Mouse (Mus musculus): Measurements from ENCODE around the gene Paox. TPM values are rescaled to one million over a fixed set of nuclear protein-coding genes. Genes with fewer than 3 reads are reported as not detected.

The Paox gene
- polyA plus RNA-seq (2014; fragmentation: Nextera tagmentation; extraction: Ambion mirVana), result 19.0 and 21.7 TPM in 2 replicates

DNA sequence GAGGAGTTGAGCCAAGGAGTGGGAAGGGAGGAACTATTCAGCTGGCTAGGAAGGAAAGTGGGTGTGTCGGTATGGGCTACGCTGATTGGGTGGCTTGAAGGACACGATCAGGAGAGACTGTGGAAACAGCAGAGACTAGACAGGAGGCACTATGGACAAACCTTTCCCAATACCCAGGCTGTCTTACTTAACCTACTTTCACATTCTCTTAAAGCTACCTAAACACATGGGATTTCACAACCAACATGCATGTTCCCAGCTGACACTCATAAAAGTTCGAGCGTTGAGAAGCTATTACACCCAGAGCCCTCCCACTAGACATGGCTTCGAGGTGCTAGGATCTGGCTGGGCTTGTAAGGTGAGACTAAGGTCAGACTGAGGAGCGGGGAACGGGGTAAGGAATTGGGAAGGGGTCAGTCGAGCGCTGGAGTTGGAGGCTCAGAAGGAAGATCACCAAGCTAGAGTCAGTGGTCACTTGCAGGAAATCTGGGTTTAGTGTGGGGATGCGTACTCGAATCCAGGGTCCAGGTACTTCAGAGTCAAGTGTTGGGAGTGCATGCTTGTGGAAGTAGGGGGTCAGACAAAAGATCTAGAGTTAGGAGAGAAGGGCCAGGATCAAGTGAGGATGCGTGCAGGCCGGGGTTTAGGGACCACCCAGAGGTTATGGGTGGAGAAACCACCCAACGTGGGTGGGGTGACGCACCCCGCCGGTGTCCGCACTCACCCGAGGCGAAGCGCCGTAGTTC lies at the start of gene Paox:
Paox (plus strand) TSS at position 217 of the 746 bp plus-strand sequence.
- no peaks in the 10 kb centered on the region for H3K9me3 ChIP-seq (replicated peaks; ENCODE audit: control insufficient read depth, low read length)
- WGBS, result 3% methylated on average over 23 of the region's 23 CpGs
- peak; percentile 61; the same call in 1 of the 2 replicates for ATAC-seq (replicated peaks; ENCODE audit: insufficient number of reproducible peaks, low FRiP score, low TSS enrichment, low read depth)

GRCm38 (mm10) chr7:140067397-140067796 lies 48.2 kb upstream of the Paox start:
- DNase-seq (ENCODE audit: low spot score), result no peak

More for the DNA sequence above, at the start of gene Paox:
- H3K4me1 ChIP-seq (ENCODE audit: control insufficient read depth, insufficient read depth, low read length), result no peaks in the 10 kb centered on the region
- peak within 1 kb of the TSS; percentile 36 for H3K27ac ChIP-seq (replicated peaks; ENCODE audit: low read depth, low read length)
- peak within 1 kb of the TSS; percentile 74 for H3K9ac ChIP-seq (replicated peaks; ENCODE audit: low read length)
- peaks cover 2% of the 10 kb centered on the region; the same call in 1 of the 2 replicates for H3K36me3 ChIP-seq (replicated peaks; ENCODE audit: control insufficient read depth, insufficient read depth, low read depth, low read length)
- DNase-seq (ENCODE audit: low spot score), result peak; percentile 59
- H3K4me2 ChIP-seq (ENCODE audit: low read depth, low read length), result peak within 1 kb of the TSS; percentile 67
- peak within 1 kb of the TSS; percentile 57 for H3K4me3 ChIP-seq (ENCODE audit: low read depth, low read length)
- H3K27me3 ChIP-seq (ENCODE audit: control insufficient read depth, insufficient read depth, low read length), result no peaks in the 10 kb centered on the region

GRCm38 (mm10) chr7:140070042-140070711 lies 45.4 kb upstream of the Paox start:
- H3K27ac ChIP-seq (replicated peaks; ENCODE audit: low read depth, low read length), result no peak overlapping the region
- peak overlapping the region; percentile 3; the same call in 1 of the 2 replicates for H3K4me3 ChIP-seq (ENCODE audit: low read depth, low read length)
- H3K36me3 ChIP-seq (replicated peaks; ENCODE audit: control insufficient read depth, insufficient read depth, low read depth, low read length), result no peaks in the 10 kb centered on the region
- no peak for DNase-seq (ENCODE audit: low spot score)
- no peaks in the 10 kb centered on the region for H3K4me1 ChIP-seq (ENCODE audit: control insufficient read depth, insufficient read depth, low read length)
- H3K4me2 ChIP-seq (ENCODE audit: low read depth, low read length), result peak overlapping the region; percentile 28
- 34% methylated on average over 38 of the region's 39 CpGs for WGBS
- peak; percentile 18; the same call in 1 of the 2 replicates for ATAC-seq (replicated peaks; ENCODE audit: insufficient number of reproducible peaks, low FRiP score, low TSS enrichment, low read depth)
- H3K9me3 ChIP-seq (replicated peaks; ENCODE audit: control insufficient read depth, low read length), result no peaks in the 10 kb centered on the region
- no peaks in the 10 kb centered on the region for H3K27me3 ChIP-seq (ENCODE audit: control insufficient read depth, insufficient read depth, low read length)
- H3K9ac ChIP-seq (replicated peaks; ENCODE audit: low read length), result peak overlapping the region; percentile 48

More at GRCm38 (mm10) chr7:140067397-140067796, 48.2 kb upstream of the Paox start:
- Histone ChIP-seq H3K27ac (replicated peaks; ENCODE audit: low read depth, low read length) (no peak overlapping the region), H3K9ac (replicated peaks; ENCODE audit: low read length) (no peak overlapping the region), H3K27me3 (ENCODE audit: control insufficient read depth, insufficient read depth, low read length) (peaks cover 5% of the 10 kb centered on the region; the same call in 1 of the 2 replicates), H3K9me3 (replicated peaks; ENCODE audit: control insufficient read depth, low read length) (no peaks in the 10 kb centered on the region), H3K4me3 (ENCODE audit: low read depth, low read length) (no peak overlapping the region), H3K36me3 (replicated peaks; ENCODE audit: control insufficient read depth, insufficient read depth, low read depth, low read length) (no peaks in the 10 kb centered on the region), H3K4me2 (ENCODE audit: low read depth, low read length) (no peak overlapping the region), H3K4me1 (ENCODE audit: control insufficient read depth, insufficient read depth, low read length) (no peaks in the 10 kb centered on the region)
- no peak for ATAC-seq (replicated peaks; ENCODE audit: insufficient number of reproducible peaks, low FRiP score, low TSS enrichment, low read depth)
- WGBS, result 68% methylated on average over 6 of the region's 6 CpGs

GRCm38 (mm10) chr7:140077698-140078097 lies 37.9 kb upstream of the Paox start:
- no peak for ATAC-seq (replicated peaks; ENCODE audit: insufficient number of reproducible peaks, low FRiP score, low TSS enrichment, low read depth)

DNA sequence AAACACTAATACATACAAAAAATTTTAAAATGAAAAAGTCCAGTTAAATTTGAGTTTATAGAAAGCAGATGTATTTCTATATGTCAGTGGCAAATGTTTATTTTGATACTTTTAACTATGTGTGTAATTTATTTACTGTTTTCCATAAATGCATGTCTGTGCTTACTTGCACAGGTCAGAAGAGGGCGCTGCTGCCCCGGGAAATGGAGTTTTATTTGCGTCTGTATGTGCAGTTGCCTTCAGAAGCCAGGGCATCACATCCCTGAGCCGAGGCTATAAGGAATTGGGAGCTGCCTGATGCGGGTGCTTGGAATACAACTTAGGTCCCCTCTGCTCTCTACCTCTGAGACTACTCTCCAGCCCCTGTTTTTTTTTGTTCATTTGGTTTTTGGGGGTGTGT lies 36.9 kb upstream of the Paox start:
- Histone ChIP-seq H3K4me1 (ENCODE audit: control insufficient read depth, insufficient read depth, low read length) (0 out of 2 replicates have a peak, but pooled peaks cover 3% of the 10 kb centered on the region), H3K9me3 (replicated peaks; ENCODE audit: control insufficient read depth, low read length) (no peaks in the 10 kb centered on the region), H3K27ac (replicated peaks; ENCODE audit: low read depth, low read length) (no peak overlapping the region), H3K36me3 (replicated peaks; ENCODE audit: control insufficient read depth, insufficient read depth, low read depth, low read length) (no peaks in the 10 kb centered on the region), H3K4me3 (ENCODE audit: low read depth, low read length) (no peak overlapping the region), H3K4me2 (ENCODE audit: low read depth, low read length) (no peak overlapping the region), H3K27me3 (ENCODE audit: control insufficient read depth, insufficient read depth, low read length) (peaks cover 24% of the 10 kb centered on the region), H3K9ac (replicated peaks; ENCODE audit: low read length) (no peak overlapping the region)
- peak; percentile 84 for DNase-seq (ENCODE audit: low spot score)
- ATAC-seq (replicated peaks; ENCODE audit: insufficient number of reproducible peaks, low FRiP score, low TSS enrichment, low read depth), result no peak
- 7% methylated on average over 5 of the region's 5 CpGs for WGBS

More at GRCm38 (mm10) chr7:140077698-140078097, 37.9 kb upstream of the Paox start:
- peaks cover 24% of the 10 kb centered on the region for H3K27me3 ChIP-seq (ENCODE audit: control insufficient read depth, insufficient read depth, low read length)
- no peaks in the 10 kb centered on the region for H3K36me3 ChIP-seq (replicated peaks; ENCODE audit: control insufficient read depth, insufficient read depth, low read depth, low read length)
- no peaks in the 10 kb centered on the region for H3K9me3 ChIP-seq (replicated peaks; ENCODE audit: control insufficient read depth, low read length)
- no peak overlapping the region for H3K4me2 ChIP-seq (ENCODE audit: low read depth, low read length)
- H3K4me1 ChIP-seq (ENCODE audit: control insufficient read depth, insufficient read depth, low read length), result 0 out of 2 replicates have a peak, but pooled peaks cover 3% of the 10 kb centered on the region
- H3K4me3 ChIP-seq (ENCODE audit: low read depth, low read length), result no peak overlapping the region
- DNase-seq (ENCODE audit: low spot score), result no peak
- no peak overlapping the region for H3K27ac ChIP-seq (replicated peaks; ENCODE audit: low read depth, low read length)
- 82% methylated on average over 6 of the region's 6 CpGs for WGBS
- no peak overlapping the region for H3K9ac ChIP-seq (replicated peaks; ENCODE audit: low read length)

DNA sequence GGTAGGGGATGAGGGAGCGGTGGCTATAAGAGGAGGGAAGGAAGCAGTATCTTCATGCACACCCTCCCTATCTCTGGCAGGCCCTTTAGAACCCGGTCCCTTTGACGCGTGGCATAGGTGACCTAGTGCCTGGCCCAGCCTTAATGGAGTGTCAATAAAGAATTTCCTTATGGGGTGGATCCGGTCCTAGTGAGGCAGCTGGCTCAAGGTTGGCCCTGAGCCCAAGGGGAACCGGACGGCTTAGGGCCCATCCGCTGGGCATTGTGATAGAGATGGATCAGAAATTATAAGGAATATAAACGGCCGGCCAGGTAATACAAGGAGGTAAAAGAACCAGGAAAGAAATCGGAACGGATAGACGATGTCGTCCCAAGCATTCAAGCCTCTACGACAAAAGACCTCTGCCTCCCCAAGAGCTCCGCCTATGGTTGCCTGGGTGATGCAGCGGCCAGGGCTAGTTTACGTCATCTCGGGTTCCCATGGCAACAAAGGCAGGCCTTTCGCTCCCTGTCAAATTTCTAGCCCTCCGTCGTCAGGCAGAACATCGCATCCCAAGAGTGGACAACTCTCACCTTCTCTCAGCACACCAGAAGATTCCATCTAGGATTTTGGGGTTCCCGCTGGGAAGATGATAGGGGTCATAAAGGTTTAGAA lies 35.0 kb upstream of the Paox start:
- Histone ChIP-seq H3K4me2 (ENCODE audit: low read depth, low read length) (peak overlapping the region; percentile 41), H3K4me3 (ENCODE audit: low read depth, low read length) (peak overlapping the region; percentile 17; the same call in 1 of the 2 replicates), H3K9me3 (replicated peaks; ENCODE audit: control insufficient read depth, low read length) (no peaks in the 10 kb centered on the region), H3K27me3 (ENCODE audit: control insufficient read depth, insufficient read depth, low read length) (peaks cover 24% of the 10 kb centered on the region), H3K36me3 (replicated peaks; ENCODE audit: control insufficient read depth, insufficient read depth, low read depth, low read length) (no peaks in the 10 kb centered on the region), H3K27ac (replicated peaks; ENCODE audit: low read depth, low read length) (no peak overlapping the region), H3K4me1 (ENCODE audit: control insufficient read depth, insufficient read depth, low read length) (0 out of 2 replicates have a peak, but pooled peaks cover 3% of the 10 kb centered on the region), H3K9ac (replicated peaks; ENCODE audit: low read length) (peak overlapping the region; percentile 22)
- ATAC-seq (replicated peaks; ENCODE audit: insufficient number of reproducible peaks, low FRiP score, low TSS enrichment, low read depth) (peak; percentile 71), DNase-seq (ENCODE audit: low spot score) (peak; percentile 94)
- WGBS, result 2% methylated on average over 24 of the region's 24 CpGs

- DNase-seq (ENCODE audit: low spot score) (no peak), ATAC-seq (replicated peaks; ENCODE audit: insufficient number of reproducible peaks, low FRiP score, low TSS enrichment, low read depth) (no peak)
- H3K4me2 ChIP-seq (ENCODE audit: low read depth, low read length), result no peak overlapping the region; the same call in 1 of the 2 replicates
- no peak overlapping the region for H3K27ac ChIP-seq (replicated peaks; ENCODE audit: low read depth, low read length)
- WGBS, result 17% methylated on average over 20 of the region's 20 CpGs
- H3K27me3 ChIP-seq (ENCODE audit: control insufficient read depth, insufficient read depth, low read length), result peaks cover 24% of the 10 kb centered on the region
- 0 out of 2 replicates have a peak, but pooled peaks cover 3% of the 10 kb centered on the region for H3K4me1 ChIP-seq (ENCODE audit: control insufficient read depth, insufficient read depth, low read length)
- H3K36me3 ChIP-seq (replicated peaks; ENCODE audit: control insufficient read depth, insufficient read depth, low read depth, low read length), result no peaks in the 10 kb centered on the region
- H3K9me3 ChIP-seq (replicated peaks; ENCODE audit: control insufficient read depth, low read length), result no peaks in the 10 kb centered on the region
- H3K4me3 ChIP-seq (ENCODE audit: low read depth, low read length), result no peak overlapping the region
- H3K9ac ChIP-seq (replicated peaks; ENCODE audit: low read length), result no peak overlapping the region; the same call in 1 of the 2 replicates
Observed at GRCm38 (mm10) chr7:140081408-140082241, 34.0 kb upstream of the Paox start.

All from embryonic facial prominence, embryonic 11.5 days (tissue).